ENCODE assay signal across 8 mouse cellular contexts in the genomic region with DNA sequence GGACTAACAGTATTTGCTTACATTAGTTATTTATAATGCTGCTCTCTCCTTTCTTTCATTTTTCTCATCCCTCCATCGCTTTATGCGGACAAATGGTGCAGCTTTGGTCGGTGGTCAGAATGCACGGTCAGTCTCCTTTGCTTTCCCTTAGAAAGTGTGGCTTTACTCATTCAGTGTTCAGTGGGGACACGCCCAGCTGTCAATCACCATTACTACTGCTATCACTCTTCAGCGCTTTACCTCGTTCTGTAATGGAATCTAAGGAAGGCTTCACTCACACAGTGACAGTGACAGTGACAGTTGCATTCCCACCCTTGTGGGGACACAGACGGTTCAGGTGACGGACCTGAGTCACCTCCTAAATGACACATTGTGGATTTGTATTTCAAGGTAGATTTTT. TPM values are rescaled to one million over a fixed set of nuclear protein-coding genes. Genes with fewer than 3 reads are reported as not detected.
DNase-seq lines count a peak whose midpoint lies in the region; ATAC-seq lines count a peak whose summit lies in the region.

No protein-coding gene starts in this region.

- H3K36me3 ChIP-seq in heart, embryonic 13.5 days, result no peaks in the 10 kb centered on the region

- peak overlapping the region; percentile 8; the same call in 1 of the 2 replicates for H3K4me3 ChIP-seq in heart, embryonic 13.5 days

- ATAC-seq in heart, embryonic 13.5 days (ENCODE audit: extremely low read depth, insufficient number of reproducible peaks, low FRiP score, low TSS enrichment), result no peak
- peak; percentile 40; the same call in 1 of the 2 replicates for ATAC-seq in megakaryocyte-erythroid progenitor cell, adult 5-6 weeks (replicated peaks; ENCODE audit: low FRiP score, low TSS enrichment, poor library complexity, severe bottlenecking)

- H3K27me3 ChIP-seq in heart, embryonic 13.5 days (replicated peaks), result no peaks in the 10 kb centered on the region

- peaks cover 13% of the 10 kb centered on the region for H3K4me1 ChIP-seq in heart, embryonic 13.5 days

- 0 out of 2 replicates have a peak overlapping the region, but pooled peaks have one; percentile 50 for H3K9ac ChIP-seq in heart, embryonic 13.5 days

- H3K27ac ChIP-seq in heart, embryonic 13.5 days (replicated peaks), result no peak overlapping the region

- WGBS in heart, embryonic 13.5 days, result 33% methylated on average over 9 of the region's 9 CpGs

- DNase-seq in heart, adult 11 months, result no peak
- peak; percentile 17 for DNase-seq in MEL-GATA-1-ER (ENCODE audit: extremely low read depth, low read depth)
- peak; percentile 10 for DNase-seq in forelimb bud, embryonic 11.5 days (ENCODE audit: low read depth, low spot score)
- DNase-seq in natural killer cell, adult 2 months (ENCODE audit: low spot score in 2 of 2), result no peak
- no peak for DNase-seq in urinary bladder, postnatal 25 days (ENCODE audit: low spot score)
- DNase-seq in testis, postnatal 14 days (ENCODE audit: low spot score), result no peak

- H3K4me2 ChIP-seq in heart, embryonic 13.5 days, result peak overlapping the region; percentile 54

- no peaks in the 10 kb centered on the region for H3K9me3 ChIP-seq in heart, embryonic 13.5 days

RNA-seq across cellular contexts. Expression of a gene that starts 39.4 kb away (rescaled TPM):
- 13.7 and 13.8 TPM in 2 replicates for polyA plus RNA-seq in heart, embryonic 13.5 days (2015; fragmentation: Nextera tagmentation; extraction: Ambion mirVana)
- total RNA-seq in megakaryocyte-erythroid progenitor cell, adult 5-6 weeks (2014; fragmentation: Nextera tagmentation), result 59.1 and 69.6 TPM in 2 replicates
- total RNA-seq in megakaryocyte-erythroid progenitor cell, adult 5-6 weeks (2017), result 61.5 and 69.9 TPM in 2 replicates

Comparison
In these comparisons a context has a peak if more than half of its experiments do, and no peak if none do; other contexts are left out.
1. DNase-seq: peak in MEL-GATA-1-ER (single experiment) and forelimb bud, embryonic 11.5 days (single experiment); none in heart, adult 11 months (single experiment), natural killer cell, adult 2 months (0 of 2), urinary bladder, postnatal 25 days (single experiment) and testis, postnatal 14 days (single experiment).